Mouse (Mus musculus): ENCODE results near the gene Mrrf.

GRCm38 (mm10) chr2:36103069-36103554 lies 33.1 kb upstream of the Mrrf start:
- no peak for TF ChIP-seq CTCF (IDR thresholded peaks at IDR 0.05; ENCODE audit: borderline replicate concordance, insufficient read depth, low read length)
- no peak for TF ChIP-seq POLR2A (IDR thresholded peaks at IDR 0.05; ENCODE audit: low read depth, low read length)

Data from embryonic fibroblast, embryonic 13.5 days (primary cell).